Mouse (Mus musculus) heart, postnatal 25 days (tissue): ENCODE results near the gene Cdc42ep5. TPM values are rescaled to one million over a fixed set of nuclear protein-coding genes. Genes with fewer than 3 reads are reported as not detected.

Source experiments
- total RNA-seq, 2 experiments: library from RNA; stranded (reverse); gene quantifications; 2 replicates each; pipeline ENCODE4 v1.2.3; 2021

Gene Cdc42ep5
- total RNA-seq, 2 experiments from 2014 or later: 5.7 to 5.9 TPM

Other genes with a start within 250 kb of the Cdc42ep5 start
- gene Lilra6, start 249.4 kb downstream of the Cdc42ep5 start, total RNA-seq: under 1 TPM; 0.34 to 0.36 TPM
- gene Lair1, start 101.7 kb downstream of the Cdc42ep5 start, total RNA-seq: 1 to 10 TPM; 1.1 to 1.3 TPM
- under 1 TPM; 0.68 to 0.75 TPM for gene Ttyh1, start 45.5 kb downstream of the Cdc42ep5 start, total RNA-seq
- 10 to 100 TPM; 37.4 to 40.9 TPM for gene Leng8, start 27.8 kb downstream of the Cdc42ep5 start, total RNA-seq
- gene Leng9, start 14.5 kb downstream of the Cdc42ep5 start, total RNA-seq: 1 to 10 TPM; 2.5 to 3.2 TPM
- 1 to 10 TPM; 1.2 TPM for gene Lilra5, start 72.9 kb upstream of the Cdc42ep5 start, total RNA-seq
- not detected for gene Ncr1, start 172.9 kb upstream of the Cdc42ep5 start, total RNA-seq
- gene Gp6, start 232.9 kb upstream of the Cdc42ep5 start, total RNA-seq: under 1 TPM; 0.16 to 0.34 TPM